Mouse (Mus musculus): Measurements from ENCODE around the gene Nrip1. TPM values are rescaled to one million over a fixed set of nuclear protein-coding genes. Genes with fewer than 3 reads are reported as not detected.
A peak's percentile ranks its signal among the peaks of the same experiment; 100 is the strongest.

Gene Nrip1
- polyA plus RNA-seq, 1 experiment from 2014 or later, result 26.5 TPM

- ATAC-seq (replicated peaks; ENCODE audit: insufficient number of reproducible peaks, low FRiP score, low TSS enrichment), result no peak
- WGBS (ENCODE audit: insufficient replicate concordance), result 90% methylated on average over 13 of the region's 13 CpGs
- Histone ChIP-seq H3K36me3 (ENCODE audit: control insufficient read depth, insufficient read depth, low read length) (peaks cover 7% of the 10 kb centered on the region), H3K9me3 (replicated peaks; ENCODE audit: control insufficient read depth, low read length) (0 out of 2 replicates have a peak, but pooled peaks cover 5% of the 10 kb centered on the region), H3K27ac (ENCODE audit: low read depth, low read length) (no peak overlapping the region), H3K4me3 (ENCODE audit: low read depth, low read length) (no peak overlapping the region), H3K27me3 (ENCODE audit: control insufficient read depth, insufficient read depth, low read length) (no peaks in the 10 kb centered on the region), H3K9ac (ENCODE audit: low read depth, low read length) (no peak overlapping the region), H3K4me2 (no peak overlapping the region), H3K4me1 (ENCODE audit: control insufficient read depth, insufficient read depth, low read length) (peaks cover 1% of the 10 kb centered on the region; the same call in 1 of the 2 replicates)
Observed at GRCm38 (mm10) chr16:76347719-76348421, 25.8 kb downstream of the Nrip1 start.

- 93% methylated on average over 7 of the region's 7 CpGs for whole genome bisulfite sequencing (ENCODE audit: insufficient replicate concordance)
- Histone ChIP-seq H3K9me3 (replicated peaks; ENCODE audit: control insufficient read depth, low read length) (0 out of 2 replicates have a peak, but pooled peaks cover 5% of the 10 kb centered on the region), H3K27me3 (ENCODE audit: control insufficient read depth, insufficient read depth, low read length) (no peaks in the 10 kb centered on the region), H3K9ac (ENCODE audit: low read depth, low read length) (no peak overlapping the region), H3K4me1 (ENCODE audit: control insufficient read depth, insufficient read depth, low read length) (peaks cover 10% of the 10 kb centered on the region; the same call in 1 of the 2 replicates), H3K4me2 (no peak overlapping the region), H3K27ac (ENCODE audit: low read depth, low read length) (no peak overlapping the region), H3K36me3 (ENCODE audit: control insufficient read depth, insufficient read depth, low read length) (peaks cover 4% of the 10 kb centered on the region), H3K4me3 (ENCODE audit: low read depth, low read length) (no peak overlapping the region)
- no peak for ATAC-seq (replicated peaks; ENCODE audit: insufficient number of reproducible peaks, low FRiP score, low TSS enrichment)
Observed at GRCm38 (mm10) chr16:76346371-76346770, 27.3 kb downstream of the Nrip1 start.

GRCm38 (mm10) chr16:76344761-76345368 lies 28.8 kb downstream of the Nrip1 start:
- 0 out of 2 replicates have a peak, but pooled peaks cover 5% of the 10 kb centered on the region for H3K9me3 ChIP-seq (replicated peaks; ENCODE audit: control insufficient read depth, low read length)
- no peak overlapping the region for H3K27ac ChIP-seq (ENCODE audit: low read depth, low read length)
- peaks cover 10% of the 10 kb centered on the region; the same call in 1 of the 2 replicates for H3K4me1 ChIP-seq (ENCODE audit: control insufficient read depth, insufficient read depth, low read length)
- H3K9ac ChIP-seq (ENCODE audit: low read depth, low read length), result no peak overlapping the region
- H3K4me2 ChIP-seq, result no peak overlapping the region
- peaks cover 4% of the 10 kb centered on the region for H3K36me3 ChIP-seq (ENCODE audit: control insufficient read depth, insufficient read depth, low read length)
- WGBS (ENCODE audit: insufficient replicate concordance), result 87% methylated on average over 3 of the region's 3 CpGs
- H3K4me3 ChIP-seq (ENCODE audit: low read depth, low read length), result no peak overlapping the region
- no peaks in the 10 kb centered on the region for H3K27me3 ChIP-seq (ENCODE audit: control insufficient read depth, insufficient read depth, low read length)
- ATAC-seq (replicated peaks; ENCODE audit: insufficient number of reproducible peaks, low FRiP score, low TSS enrichment), result no peak

- Histone ChIP-seq H3K36me3 (ENCODE audit: control insufficient read depth, insufficient read depth, low read length) (peaks cover 4% of the 10 kb centered on the region), H3K27me3 (ENCODE audit: control insufficient read depth, insufficient read depth, low read length) (no peaks in the 10 kb centered on the region), H3K4me2 (no peak overlapping the region), H3K4me3 (ENCODE audit: low read depth, low read length) (no peak overlapping the region), H3K9ac (ENCODE audit: low read depth, low read length) (no peak overlapping the region), H3K4me1 (ENCODE audit: control insufficient read depth, insufficient read depth, low read length) (peaks cover 10% of the 10 kb centered on the region; the same call in 1 of the 2 replicates), H3K27ac (ENCODE audit: low read depth, low read length) (no peak overlapping the region), H3K9me3 (replicated peaks; ENCODE audit: control insufficient read depth, low read length) (0 out of 2 replicates have a peak, but pooled peaks cover 5% of the 10 kb centered on the region)
- no peak for ATAC-seq (replicated peaks; ENCODE audit: insufficient number of reproducible peaks, low FRiP score, low TSS enrichment)
- 93% methylated on average over 2 of the region's 2 CpGs for WGBS (ENCODE audit: insufficient replicate concordance)
Observed at GRCm38 (mm10) chr16:76344030-76344429, 29.6 kb downstream of the Nrip1 start.

- Histone ChIP-seq H3K27me3 (ENCODE audit: control insufficient read depth, insufficient read depth, low read length) (no peaks in the 10 kb centered on the region), H3K4me1 (ENCODE audit: control insufficient read depth, insufficient read depth, low read length) (peaks cover 10% of the 10 kb centered on the region; the same call in 1 of the 2 replicates), H3K4me2 (no peak overlapping the region), H3K4me3 (ENCODE audit: low read depth, low read length) (no peak overlapping the region), H3K9ac (ENCODE audit: low read depth, low read length) (no peak overlapping the region), H3K27ac (ENCODE audit: low read depth, low read length) (0 out of 2 replicates have a peak overlapping the region, but pooled peaks have one; percentile 50), H3K9me3 (replicated peaks; ENCODE audit: control insufficient read depth, low read length) (0 out of 2 replicates have a peak, but pooled peaks cover 5% of the 10 kb centered on the region), H3K36me3 (ENCODE audit: control insufficient read depth, insufficient read depth, low read length) (peaks cover 4% of the 10 kb centered on the region)
- ATAC-seq (replicated peaks; ENCODE audit: insufficient number of reproducible peaks, low FRiP score, low TSS enrichment), result 0 out of 2 replicates have a peak, but pooled peaks have one; percentile 16
- WGBS (ENCODE audit: insufficient replicate concordance), result 58% methylated on average over 8 of the region's 8 CpGs
Observed at GRCm38 (mm10) chr16:76341636-76342035, 32.0 kb downstream of the Nrip1 start.

GRCm38 (mm10) chr16:76339256-76339655 lies 34.4 kb downstream of the Nrip1 start:
- Histone ChIP-seq H3K27ac (ENCODE audit: low read depth, low read length) (no peak overlapping the region), H3K4me1 (ENCODE audit: control insufficient read depth, insufficient read depth, low read length) (peaks cover 10% of the 10 kb centered on the region; the same call in 1 of the 2 replicates), H3K27me3 (ENCODE audit: control insufficient read depth, insufficient read depth, low read length) (no peaks in the 10 kb centered on the region), H3K36me3 (ENCODE audit: control insufficient read depth, insufficient read depth, low read length) (peaks cover under 1% of the 10 kb centered on the region), H3K4me3 (ENCODE audit: low read depth, low read length) (no peak overlapping the region), H3K4me2 (no peak overlapping the region), H3K9me3 (replicated peaks; ENCODE audit: control insufficient read depth, low read length) (0 out of 2 replicates have a peak, but pooled peaks cover 5% of the 10 kb centered on the region), H3K9ac (ENCODE audit: low read depth, low read length) (no peak overlapping the region)
- WGBS (ENCODE audit: insufficient replicate concordance), result 71% methylated on average over 10 of the region's 10 CpGs
- no peak for ATAC-seq (replicated peaks; ENCODE audit: insufficient number of reproducible peaks, low FRiP score, low TSS enrichment)

- H3K4me2 ChIP-seq, result no peak overlapping the region
- H3K4me3 ChIP-seq (ENCODE audit: low read depth, low read length), result no peak overlapping the region
- H3K9me3 ChIP-seq (replicated peaks; ENCODE audit: control insufficient read depth, low read length), result no peaks in the 10 kb centered on the region
- no peaks in the 10 kb centered on the region for H3K36me3 ChIP-seq (ENCODE audit: control insufficient read depth, insufficient read depth, low read length)
- H3K27me3 ChIP-seq (ENCODE audit: control insufficient read depth, insufficient read depth, low read length), result no peaks in the 10 kb centered on the region
- WGBS (ENCODE audit: insufficient replicate concordance), result 80% methylated on average over 7 of the region's 7 CpGs
- no peak for ATAC-seq (replicated peaks; ENCODE audit: insufficient number of reproducible peaks, low FRiP score, low TSS enrichment)
- peaks cover 5% of the 10 kb centered on the region; the same call in 1 of the 2 replicates for H3K4me1 ChIP-seq (ENCODE audit: control insufficient read depth, insufficient read depth, low read length)
- H3K9ac ChIP-seq (ENCODE audit: low read depth, low read length), result no peak overlapping the region
- no peak overlapping the region for H3K27ac ChIP-seq (ENCODE audit: low read depth, low read length)
Observed at GRCm38 (mm10) chr16:76337351-76337750, 36.3 kb downstream of the Nrip1 start.

- no peaks in the 10 kb centered on the region for H3K9me3 ChIP-seq (replicated peaks; ENCODE audit: control insufficient read depth, low read length)
- ATAC-seq (replicated peaks; ENCODE audit: insufficient number of reproducible peaks, low FRiP score, low TSS enrichment), result no peak
- H3K4me1 ChIP-seq (ENCODE audit: control insufficient read depth, insufficient read depth, low read length), result peaks cover 4% of the 10 kb centered on the region; the same call in 1 of the 2 replicates
- no peak overlapping the region for H3K4me2 ChIP-seq
- H3K27ac ChIP-seq (ENCODE audit: low read depth, low read length), result no peak overlapping the region
- H3K9ac ChIP-seq (ENCODE audit: low read depth, low read length), result no peak overlapping the region
- H3K27me3 ChIP-seq (ENCODE audit: control insufficient read depth, insufficient read depth, low read length), result no peaks in the 10 kb centered on the region
- WGBS (ENCODE audit: insufficient replicate concordance), result 77% methylated on average over 11 of the region's 11 CpGs
- no peaks in the 10 kb centered on the region for H3K36me3 ChIP-seq (ENCODE audit: control insufficient read depth, insufficient read depth, low read length)
- H3K4me3 ChIP-seq (ENCODE audit: low read depth, low read length), result no peak overlapping the region
Observed at GRCm38 (mm10) chr16:76336932-76337331, 36.7 kb downstream of the Nrip1 start.
